ENCODE assay signal across 18 mouse cellular contexts in genomic region chr9:77377696-77378095, GRCm38 (mm10). TPM values are rescaled to one million over a fixed set of nuclear protein-coding genes. Genes with fewer than 3 reads are reported as not detected.
DNase-seq lines count a peak whose midpoint lies in the region; ATAC-seq and TF ChIP-seq lines count a peak whose summit lies in the region.
"Had no signal": no experiment of that assay in that cellular context is flagged by ENCODE, and none has a peak within 500 bp of the region (broad histone marks: within the 10 kb centered on the region; RNA-seq: fewer than 3 reads in every experiment).

No protein-coding gene starts in this region.

- 35% methylated on average over 10 of the region's 10 CpGs for WGBS in heart, embryonic 14.5 days
- 43% methylated on average over 10 of the region's 10 CpGs for WGBS in hindbrain, postnatal 0 days
- 77% methylated on average over 10 of the region's 10 CpGs for WGBS in hindbrain, embryonic 10.5 days
- WGBS in forebrain, embryonic 13.5 days: 79% methylated on average over 10 of the region's 10 CpGs

- no peak for ATAC-seq in heart, embryonic 14.5 days (ENCODE audit: insufficient number of reproducible peaks, insufficient read depth, low FRiP score, low read depth)
- ATAC-seq in hindbrain, postnatal 0 days: no peak
- no peak for ATAC-seq in forebrain, embryonic 13.5 days
- ATAC-seq: CD4-positive, CD25-positive, alpha-beta regulatory T cell, adult 4 months; forebrain, embryonic 15.5 days; inflammation-experienced regulatory T-cells, adult 6 months had no signal

- H3K4me2 ChIP-seq in heart, embryonic 14.5 days (ENCODE audit: low read length): peak overlapping the region; percentile 29
- no peak overlapping the region for H3K4me2 ChIP-seq in hindbrain, postnatal 0 days (ENCODE audit: low read depth, low read length)
- H3K4me2 ChIP-seq in forebrain, embryonic 13.5 days: no peak overlapping the region
- H3K4me2 ChIP-seq: embryonic facial prominence, embryonic 15.5 days; forebrain, embryonic 15.5 days; liver, embryonic 13.5 days; neural tube, embryonic 15.5 days had no signal

- intact Hi-C loops in heart, postnatal 25 days (cut with DNase I): loop anchor here (10.0 kb wide), 1 partner anchor 233 kb away; no protein-coding TSS in a partner anchor

- H3K27me3 ChIP-seq in heart, embryonic 14.5 days (ENCODE audit: control insufficient read depth, insufficient read depth, low read length): no peaks in the 10 kb centered on the region
- H3K27me3 ChIP-seq in hindbrain, postnatal 0 days (ENCODE audit: insufficient read depth, low read length): no peaks in the 10 kb centered on the region
- no peaks in the 10 kb centered on the region for H3K27me3 ChIP-seq in hindbrain, embryonic 10.5 days (ENCODE audit: insufficient read depth, poor library complexity, severe bottlenecking)
- H3K27me3 ChIP-seq in forebrain, embryonic 13.5 days: no peaks in the 10 kb centered on the region
- H3K27me3 ChIP-seq: embryonic facial prominence, embryonic 15.5 days; forebrain, embryonic 15.5 days; liver, embryonic 13.5 days had no signal

- H3K9me3 ChIP-seq in heart, embryonic 14.5 days (ENCODE audit: control insufficient read depth, low read length): no peaks in the 10 kb centered on the region
- no peaks in the 10 kb centered on the region for H3K9me3 ChIP-seq in hindbrain, postnatal 0 days (ENCODE audit: low read length)
- no peaks in the 10 kb centered on the region for H3K9me3 ChIP-seq in hindbrain, embryonic 10.5 days
- no peaks in the 10 kb centered on the region for H3K9me3 ChIP-seq in forebrain, embryonic 13.5 days (replicated peaks)
- H3K9me3 ChIP-seq: embryonic facial prominence, embryonic 15.5 days; forebrain, embryonic 15.5 days; liver, embryonic 13.5 days; neural tube, embryonic 15.5 days had no signal

- H3K27ac ChIP-seq in heart, embryonic 14.5 days (replicated peaks in 1 of 2; ENCODE audit: control insufficient read depth in 1 of 2, insufficient read depth in 1 of 2, low read depth in 2 of 2, low read length in 2 of 2): peak overlapping the region; percentile 15 to 30; a peak in 2 of 4 replicates
- H3K27ac ChIP-seq in hindbrain, postnatal 0 days: no peak overlapping the region
- no peak overlapping the region for H3K27ac ChIP-seq in hindbrain, embryonic 10.5 days
- H3K27ac ChIP-seq in forebrain, embryonic 13.5 days: no peak overlapping the region
- H3K27ac ChIP-seq: embryonic facial prominence, embryonic 15.5 days; forebrain, embryonic 15.5 days; liver, embryonic 13.5 days; neural tube, embryonic 15.5 days had no signal

- H3K36me3 ChIP-seq in heart, embryonic 14.5 days (ENCODE audit: control insufficient read depth, insufficient read depth, low read length): no peaks in the 10 kb centered on the region
- H3K36me3 ChIP-seq in hindbrain, postnatal 0 days (ENCODE audit: insufficient read depth, low read length): no peaks in the 10 kb centered on the region
- H3K36me3 ChIP-seq in hindbrain, embryonic 10.5 days: no peaks in the 10 kb centered on the region
- no peaks in the 10 kb centered on the region for H3K36me3 ChIP-seq in forebrain, embryonic 13.5 days (ENCODE audit: poor library complexity, severe bottlenecking)
- H3K36me3 ChIP-seq: embryonic facial prominence, embryonic 15.5 days; forebrain, embryonic 15.5 days; liver, embryonic 13.5 days; neural tube, embryonic 15.5 days had no signal

- no peak overlapping the region for H3K9ac ChIP-seq in heart, embryonic 14.5 days (ENCODE audit: low read length)
- H3K9ac ChIP-seq in hindbrain, postnatal 0 days (replicated peaks; ENCODE audit: low read length): no peak overlapping the region
- H3K9ac ChIP-seq in forebrain, embryonic 13.5 days: no peak overlapping the region
- H3K9ac ChIP-seq: embryonic facial prominence, embryonic 15.5 days; forebrain, embryonic 15.5 days; liver, embryonic 13.5 days; neural tube, embryonic 15.5 days had no signal

- H3K4me1 ChIP-seq in heart, embryonic 14.5 days (ENCODE audit: control insufficient read depth in 2 of 2, insufficient read depth in 2 of 2, low read length in 2 of 2): peaks cover 10% of the 10 kb centered on the region in 2 experiments
- H3K4me1 ChIP-seq in hindbrain, postnatal 0 days (ENCODE audit: insufficient read depth, low read length): no peaks in the 10 kb centered on the region
- 0 out of 2 replicates have a peak, but pooled peaks cover 2% of the 10 kb centered on the region for H3K4me1 ChIP-seq in hindbrain, embryonic 10.5 days (replicated peaks)
- H3K4me1 ChIP-seq in forebrain, embryonic 13.5 days: no peaks in the 10 kb centered on the region
- H3K4me1 ChIP-seq: embryonic facial prominence, embryonic 15.5 days; forebrain, embryonic 15.5 days; liver, embryonic 13.5 days; neural tube, embryonic 15.5 days had no signal

- no peak for TF ChIP-seq CTCF in hindbrain, postnatal 0 days (IDR thresholded peaks at IDR 0.05; ENCODE audit: low read depth)

- peak; percentile 24 for DNase-seq in embryo, embryonic 10 days (ENCODE audit: low spot score)
- DNase-seq in embryo, embryonic 9.5 days (ENCODE audit: extremely low spot score): no peak
- no peak for DNase-seq in heart, postnatal 25 days (ENCODE audit: low spot score)
- DNase-seq in hindbrain, postnatal 0 days (ENCODE audit: low spot score): peak; percentile 47
- no peak for DNase-seq in hindbrain, embryonic 10.5 days (ENCODE audit: low spot score)
- peak; percentile 29 for DNase-seq in embryo, embryonic 10.5 days (ENCODE audit: low spot score)
- DNase-seq: lung, adult 2 months had no signal

- H3K4me3 ChIP-seq in heart, embryonic 14.5 days (ENCODE audit: control insufficient read depth in 1 of 2, insufficient read depth in 1 of 2, low read depth in 1 of 2, low read length in 2 of 2): no peak overlapping the region
- H3K4me3 ChIP-seq in hindbrain, postnatal 0 days (ENCODE audit: low read length): no peak overlapping the region
- H3K4me3 ChIP-seq in hindbrain, embryonic 10.5 days: no peak overlapping the region
- no peak overlapping the region for H3K4me3 ChIP-seq in forebrain, embryonic 13.5 days
- H3K4me3 ChIP-seq: embryonic facial prominence, embryonic 15.5 days; forebrain, embryonic 15.5 days; liver, embryonic 13.5 days; neural tube, embryonic 15.5 days had no signal

RNA-seq across cellular contexts. Expression of gene Mlip, which starts 24.9 kb away (rescaled TPM):
- polyA plus RNA-seq in heart, embryonic 14.5 days (2014; fragmentation: Nextera tagmentation; extraction: Ambion mirVana): 109 and 113 TPM in 2 replicates
- 100 to 1,000 TPM; 134 to 142 TPM for total RNA-seq in heart, postnatal 25 days (2021)
- total RNA-seq in hindbrain, postnatal 0 days (2014; rRNA removed): 1.3 and 2.5 TPM in 2 replicates
- 2.1 and 3.3 TPM in 2 replicates for polyA plus RNA-seq in hindbrain, postnatal 0 days (2015; fragmentation: Nextera tagmentation; extraction: Ambion mirVana)
- polyA plus RNA-seq in hindbrain, embryonic 10.5 days (2016; fragmentation: Nextera tagmentation; extraction: Ambion mirVana): 0.09 and 0.37 TPM in 2 replicates
- 0.23 and 0.48 TPM in 2 replicates for polyA plus RNA-seq in forebrain, embryonic 13.5 days (2015; fragmentation: Nextera tagmentation; extraction: Ambion mirVana)
- total RNA-seq: megakaryocyte progenitor cell, adult 5-6 weeks had no signal
- polyA plus RNA-seq: liver, embryonic 13.5 days; small intestine, adult 2 months; thymus, postnatal 0 days had no signal

Comparison
In these comparisons a context has a peak if more than half of its experiments do, and no peak if none do; other contexts are left out.
1. DNase-seq: peak in embryo, embryonic 10 days (single experiment), hindbrain, postnatal 0 days (single experiment) and embryo, embryonic 10.5 days (single experiment); none in embryo, embryonic 9.5 days (single experiment), heart, postnatal 25 days (single experiment) and hindbrain, embryonic 10.5 days (single experiment).
2. H3K27ac ChIP-seq: peak in heart, embryonic 14.5 days (2 of 2); none in hindbrain, postnatal 0 days (single experiment), hindbrain, embryonic 10.5 days (single experiment) and forebrain, embryonic 13.5 days (single experiment).
3. RNA of gene Mlip, which starts 24.9 kb away (polyA plus RNA-seq): 109 to 113 TPM in heart, embryonic 14.5 days; 2.1 to 3.3 TPM in hindbrain, postnatal 0 days, 0.23 to 0.48 TPM in forebrain, embryonic 13.5 days and 0.09 to 0.37 TPM in hindbrain, embryonic 10.5 days; every median in the first group is over 10 times any median in the second.